Mouse (Mus musculus): ENCODE data around the gene Snrk. TPM values are rescaled to one million over a fixed set of nuclear protein-coding genes. Genes with fewer than 3 reads are reported as not detected.

Gene Snrk
- 100 to 1,000 TPM; 150 to 155 TPM for total RNA-seq (2023)

GRCm38 (mm10) chr9:122117112-122117616 is at the start of gene Snrk:
Snrk (plus strand) TSS chr9:122117266.

Other genes starting within 250 kb of the Snrk start
- not detected for gene Ackr2, start 218.9 kb upstream of the Snrk start, total RNA-seq (2023)
- not detected for gene Cyp8b1, start 201.0 kb upstream of the Snrk start, total RNA-seq (2023)
- gene Fam198a, start 166.3 kb upstream of the Snrk start, total RNA-seq (2023) = not detected
- gene Pomgnt2, start 120.2 kb upstream of the Snrk start, total RNA-seq (2023) = under 1 TPM; 0.94 to 0.95 TPM
- gene Ano10, start 177.2 kb downstream of the Snrk start, total RNA-seq (2023) = 100 to 1,000 TPM; 111 to 113 TPM
- 100 to 1,000 TPM; 240 to 272 TPM for gene Abhd5, start 234.3 kb downstream of the Snrk start, total RNA-seq (2023)